Mouse (Mus musculus) cortical plate, adult 2 months (tissue): ENCODE data around the gene Mical2. TPM values are rescaled to one million over a fixed set of nuclear protein-coding genes. Genes with fewer than 3 reads are reported as not detected.

Experiments
- H3K27ac ChIP-seq: fragments of 200-500 bp; 2 replicates; pipeline ENCODE4 v1.5.1; 2012; ENCODE audit warnings: low read length, control low read depth, inconsistent platforms; ENCODE audit not compliant: insufficient read depth
- H3K4me1 ChIP-seq: fragments of 200-500 bp; 2 replicates; pipeline ENCODE4 v1.6.1; 2011; ENCODE audit warnings: low read length; ENCODE audit not compliant: control insufficient read depth, insufficient read depth
- H3K4me3 ChIP-seq: fragments of 200-500 bp; 2 replicates; pipeline ENCODE4 v1.5.1; 2011; ENCODE audit warnings: mild to moderate bottlenecking, low read length, control low read depth; ENCODE audit not compliant: insufficient read depth
- CTCF ChIP-seq: fragments of 200-500 bp; IDR thresholded peaks from 2 replicates; pipeline ENCODE4 v1.5.1; 2011; ENCODE audit warnings: mild to moderate bottlenecking, control low read depth, low read length; ENCODE audit not compliant: insufficient read depth; ENCODE audit errors: extremely low read depth
- POLR2A ChIP-seq: fragments of 200-500 bp; IDR thresholded peaks from 2 replicates; pipeline ENCODE4 v1.6.1; 2011; ENCODE audit warnings: mild to moderate bottlenecking, low read length, control low read depth; ENCODE audit not compliant: insufficient read depth; ENCODE audit errors: extremely low read depth
- polyA plus RNA-seq: library from polyadenylated mRNA; depleted of rRNA; stranded (reverse); fragments of >200 nt; gene quantifications from 2 replicates; pipeline ENCODE4 v1.2.3, GENCODE M21; 2012

Gene Mical2
- polyA plus RNA-seq, 1 experiment, result 371 TPM

DNA sequence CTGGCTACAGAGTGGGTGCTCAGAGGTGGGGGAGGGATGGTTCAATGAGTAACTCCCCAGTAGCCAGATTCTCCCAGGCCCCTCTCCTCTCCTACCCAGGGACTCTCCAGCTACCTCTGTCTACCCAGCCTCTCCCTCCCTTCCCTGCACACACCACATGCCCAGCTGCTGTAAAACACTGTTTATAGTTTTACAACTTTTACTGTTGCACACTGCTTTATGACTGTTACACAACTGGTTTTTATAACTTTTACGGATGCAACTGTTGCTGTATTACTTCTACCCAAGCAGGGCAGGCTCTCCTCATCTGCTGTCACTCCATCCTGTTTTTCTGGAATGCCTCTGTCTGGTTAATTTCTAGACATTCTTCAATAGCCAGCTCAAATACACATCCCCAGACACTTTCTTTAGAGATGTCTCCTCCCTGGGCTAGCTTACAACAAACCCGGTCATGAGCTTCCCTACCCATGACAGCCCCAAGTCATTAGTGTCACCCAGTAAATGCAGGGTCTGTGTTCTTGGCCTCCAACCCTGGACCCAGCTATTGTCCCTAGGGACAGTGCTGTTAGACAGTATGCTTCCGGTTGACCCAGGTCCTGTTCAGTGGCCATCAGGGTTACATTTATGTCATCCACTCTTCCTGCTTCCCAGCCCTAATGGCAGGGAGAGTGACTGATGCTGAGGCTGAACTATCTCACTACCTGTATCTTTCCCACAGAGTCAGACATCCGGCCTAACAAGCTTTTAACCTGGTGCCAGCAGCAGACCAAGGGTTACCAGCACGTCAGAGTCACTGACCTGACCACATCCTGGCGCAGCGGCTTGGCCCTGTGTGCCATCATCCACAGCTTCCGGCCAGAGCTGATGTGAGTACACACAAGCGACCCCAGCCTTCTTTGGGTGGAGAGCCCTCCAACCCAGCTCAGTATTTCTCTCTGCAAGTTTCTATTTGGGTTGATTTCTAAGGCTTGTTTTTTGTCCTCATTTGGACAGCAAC lies 96.4 kb downstream of the Mical2 start:
- H3K4me3 ChIP-seq, result no peak overlapping the region
- TF ChIP-seq POLR2A (no peak), CTCF (no peak)
- H3K27ac ChIP-seq, result no peak overlapping the region
- peaks cover 7% of the 10 kb centered on the region; the same call in 1 of the 2 replicates for H3K4me1 ChIP-seq

GRCm38 (mm10) chr7:112324577-112324976 lies 98.9 kb downstream of the Mical2 start:
- TF ChIP-seq CTCF, result no peak
- no peak for TF ChIP-seq POLR2A
- Histone ChIP-seq H3K4me3 (no peak overlapping the region), H3K27ac (no peak overlapping the region), H3K4me1 (no peaks in the 10 kb centered on the region)

GRCm38 (mm10) chr7:112326852-112327251 lies 101.2 kb downstream of the Mical2 start:
- no peak for TF ChIP-seq POLR2A
- peaks cover 2% of the 10 kb centered on the region; the same call in 1 of the 2 replicates for H3K4me1 ChIP-seq
- H3K27ac ChIP-seq, result no peak overlapping the region
- no peak overlapping the region for H3K4me3 ChIP-seq

GRCm38 (mm10) chr7:112328969-112329368 lies 103.3 kb downstream of the Mical2 start:
- Histone ChIP-seq H3K27ac (no peak overlapping the region), H3K4me3 (no peak overlapping the region), H3K4me1 (peaks cover 8% of the 10 kb centered on the region)
- TF ChIP-seq POLR2A (no peak), CTCF (peak; percentile 34; the same call in 1 of the 2 replicates)

DNA sequence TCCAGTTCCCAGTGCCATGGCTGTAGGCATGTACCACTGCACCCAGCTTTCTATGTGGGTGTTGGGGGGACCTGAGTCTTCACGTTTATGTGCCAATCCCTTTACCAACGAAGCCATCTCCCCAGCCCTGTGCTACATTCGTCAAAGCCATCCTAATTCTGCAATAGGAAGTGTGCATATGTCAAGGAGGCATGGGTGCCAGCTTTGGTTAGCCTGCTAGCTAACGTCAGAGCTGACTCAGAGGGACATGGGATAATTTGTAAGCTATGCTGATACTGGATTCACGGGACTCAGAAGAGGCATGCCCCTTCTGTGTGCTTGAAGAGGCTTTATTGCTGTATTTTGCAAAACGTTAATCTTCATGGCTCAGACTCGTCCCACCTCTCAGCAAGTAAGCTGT lies 103.8 kb downstream of the Mical2 start:
- TF ChIP-seq POLR2A, result no peak
- no peak for TF ChIP-seq CTCF
- H3K4me3 ChIP-seq, result no peak overlapping the region
- H3K27ac ChIP-seq, result no peak overlapping the region
- H3K4me1 ChIP-seq, result peaks cover 8% of the 10 kb centered on the region

DNA sequence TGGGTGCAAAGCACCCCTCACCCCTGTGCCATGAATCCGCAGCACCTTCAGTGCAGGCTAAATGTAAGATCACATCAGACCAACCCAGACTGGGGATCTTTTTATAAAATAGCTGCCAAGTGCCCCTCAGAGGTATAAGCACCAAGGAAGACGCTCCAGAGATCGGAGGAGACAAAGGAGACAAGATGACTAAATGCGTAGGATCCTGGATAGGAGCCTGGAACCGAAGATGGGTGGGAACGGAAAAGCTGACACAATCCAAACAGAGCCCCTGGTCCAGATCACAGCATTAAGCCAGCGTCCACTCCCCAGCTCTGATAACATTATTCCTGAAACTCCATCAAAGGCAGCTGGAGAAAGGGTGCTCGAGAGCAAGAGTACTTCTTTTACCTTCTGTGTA lies 105.3 kb downstream of the Mical2 start:
- H3K4me3 ChIP-seq, result no peak overlapping the region
- H3K27ac ChIP-seq, result no peak overlapping the region
- peaks cover 12% of the 10 kb centered on the region for H3K4me1 ChIP-seq
- TF ChIP-seq CTCF (no peak), POLR2A (no peak)

- Histone ChIP-seq H3K27ac (0 out of 2 replicates have a peak overlapping the region, but pooled peaks have one; percentile 18), H3K4me1 (peaks cover 15% of the 10 kb centered on the region), H3K4me3 (no peak overlapping the region)
- TF ChIP-seq CTCF, result no peak
- TF ChIP-seq POLR2A, result no peak
Observed at GRCm38 (mm10) chr7:112331804-112332203, 106.1 kb downstream of the Mical2 start.

DNA sequence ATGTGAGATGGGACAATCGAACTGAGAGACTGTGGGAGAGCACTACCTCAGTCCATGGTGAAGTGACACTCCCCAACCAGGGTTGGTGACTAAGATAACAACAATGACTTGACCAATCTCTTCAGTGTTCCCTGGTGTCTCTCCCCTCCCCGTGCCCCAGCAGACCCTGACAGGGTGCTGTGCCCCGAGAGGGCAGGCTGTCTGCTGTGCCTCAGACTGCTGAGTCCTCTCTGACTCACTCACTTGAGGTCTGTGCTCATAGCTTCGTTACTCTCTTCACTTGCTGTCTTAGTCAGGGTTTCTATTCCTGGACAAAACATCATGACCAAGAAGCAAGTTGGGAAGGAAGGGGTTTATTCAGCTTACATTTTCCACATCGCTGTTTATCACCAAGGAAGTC lies 106.8 kb downstream of the Mical2 start:
- H3K27ac ChIP-seq, result no peak overlapping the region
- peaks cover 19% of the 10 kb centered on the region for H3K4me1 ChIP-seq
- no peak overlapping the region for H3K4me3 ChIP-seq
- no peak for TF ChIP-seq POLR2A
- TF ChIP-seq CTCF, result no peak

GRCm38 (mm10) chr7:112333404-112333803 lies 107.7 kb downstream of the Mical2 start:
- peaks cover 24% of the 10 kb centered on the region for H3K4me1 ChIP-seq
- TF ChIP-seq POLR2A (no peak), CTCF (no peak)
- 0 out of 2 replicates have a peak overlapping the region, but pooled peaks have one; percentile 6 for H3K27ac ChIP-seq
- H3K4me3 ChIP-seq, result no peak overlapping the region

- Histone ChIP-seq H3K27ac (0 out of 2 replicates have a peak overlapping the region, but pooled peaks have one; percentile 55), H3K4me3 (no peak overlapping the region), H3K4me1 (peaks cover 22% of the 10 kb centered on the region)
- TF ChIP-seq POLR2A (peak; percentile 22; the same call in 1 of the 2 replicates), CTCF (no peak)
Observed at GRCm38 (mm10) chr7:112336213-112336631, 110.6 kb downstream of the Mical2 start.
